Mouse (Mus musculus) intestine, embryonic 16.5 days (tissue): ENCODE measurements around the gene Car1. TPM values are rescaled to one million over a fixed set of nuclear protein-coding genes. Genes with fewer than 3 reads are reported as not detected.
"Not testable (repeated sequence)": the region's sequence is repeated elsewhere in the genome, so short reads cannot be mapped to it uniquely, and the experiment has no call there.

Source experiments
- ATAC-seq: fragments of 200-750 bp; cut with Nextera tagmentation; 2 replicates; pipeline ENCODE4 v1.8.0; 2017; ENCODE audit warnings: moderate TSS enrichment, moderate library complexity
- H3K27ac ChIP-seq: fragments of 300-500 bp; sonication (generic); 2 replicates; pipeline ENCODE4 v1.5.1; 2014; ENCODE audit warnings: mild to moderate bottlenecking, low read length
- H3K27me3 ChIP-seq: fragments of 300-500 bp; sonication (generic); replicated peaks from 2 replicates; pipeline ENCODE4 v1.6.1; 2014; ENCODE audit warnings: low read length, control low read depth, mixed read lengths; ENCODE audit not compliant: control insufficient read depth, insufficient read depth
- H3K36me3 ChIP-seq: fragments of 300-500 bp; sonication (generic); 2 replicates; pipeline ENCODE4 v1.6.1; 2014; ENCODE audit warnings: low read length, control low read depth; ENCODE audit not compliant: control insufficient read depth, insufficient read depth
- H3K4me1 ChIP-seq: fragments of 300-500 bp; sonication (generic); 2 replicates; pipeline ENCODE4 v1.6.1; 2014; ENCODE audit warnings: low read length, control low read depth, mixed read lengths; ENCODE audit not compliant: control insufficient read depth, insufficient read depth
- H3K4me2 ChIP-seq: fragments of 300-500 bp; sonication (generic); 2 replicates; pipeline ENCODE4 v1.6.1; 2014; ENCODE audit warnings: low read depth, low read length, control low read depth
- H3K4me3 ChIP-seq: fragments of 300-500 bp; sonication (generic); 2 replicates; pipeline ENCODE4 v1.5.1; 2014; ENCODE audit warnings: mild to moderate bottlenecking, low read length
- H3K9ac ChIP-seq: fragments of 300-500 bp; sonication (generic); 2 replicates; pipeline ENCODE4 v1.6.1; 2014; ENCODE audit warnings: low read depth, low read length
- H3K9me3 ChIP-seq: fragments of 300-500 bp; sonication (generic); 2 replicates; pipeline ENCODE4 v1.6.1; 2016; ENCODE audit warnings: low read length, control low read depth; ENCODE audit not compliant: control insufficient read depth
- WGBS: fragments of 180-500 bp; shearing (Covaris S2); extraction: QIAGEN DNeasy Blood & Tissue Kit; methylation state at CpG from one replicate; pipeline ENCODE4 v1.1.7; 2014; 5-methylcytosine and 5-hydroxymethylcytosine counted together
- polyA plus RNA-seq: library from polyadenylated mRNA; unstranded; fragments of >200 nt; fragmentation: Nextera tagmentation; extraction: Ambion mirVana; gene quantifications from 2 replicates; pipeline ENCODE4 v1.2.1, GENCODE M21; 2015

Gene Car1
- polyA plus RNA-seq, 1 experiment from 2014 or later = 0.98 TPM

DNA sequence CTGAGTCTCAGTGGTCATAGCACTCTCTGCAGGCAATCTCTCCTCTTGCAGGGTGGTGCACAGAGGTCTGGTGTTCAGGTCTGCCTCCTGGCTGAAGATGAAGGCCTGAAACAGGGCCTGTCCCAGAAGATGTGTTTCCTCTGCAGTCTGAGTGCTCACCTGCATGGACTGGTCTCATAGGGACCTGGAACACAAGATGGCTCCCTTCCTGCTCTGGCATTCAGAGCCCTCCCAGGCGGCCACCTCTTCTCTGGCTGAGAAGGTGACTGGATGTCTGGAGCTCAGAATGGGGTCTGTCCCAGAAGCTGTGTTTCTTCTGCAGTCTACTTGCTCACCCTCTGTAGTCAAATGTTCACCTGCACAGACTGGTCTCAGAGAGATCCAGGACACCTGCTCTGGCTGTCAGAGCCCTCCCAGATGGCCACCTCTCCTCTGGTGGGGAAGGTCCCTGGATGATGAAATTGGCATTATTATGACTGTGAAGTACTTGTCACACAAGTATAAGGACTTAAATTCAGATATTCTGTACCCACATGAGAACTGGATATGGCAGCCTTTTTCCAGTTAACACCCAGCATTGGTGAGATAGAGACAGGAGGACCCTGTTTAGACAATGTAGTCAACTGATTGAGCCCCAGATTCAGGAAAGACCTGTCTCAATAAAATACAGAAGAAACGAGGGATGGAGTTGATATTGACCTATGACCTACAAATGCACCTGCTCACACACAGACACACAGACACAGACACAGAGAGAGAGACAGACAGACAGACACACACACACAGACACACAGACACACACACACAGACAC, 43.2 kb downstream of the Car1 start:
- Histone ChIP-seq H3K9me3 (no peaks in the 10 kb centered on the region), H3K4me2 (no peak overlapping the region), H3K4me3 (no peak overlapping the region), H3K27ac (no peak overlapping the region), H3K4me1 (no peaks in the 10 kb centered on the region), H3K36me3 (no peaks in the 10 kb centered on the region), H3K27me3 (no peaks in the 10 kb centered on the region), H3K9ac (no peak overlapping the region)
- WGBS = 69% methylated on average over 2 of the region's 2 CpGs
- no peak for ATAC-seq

DNA sequence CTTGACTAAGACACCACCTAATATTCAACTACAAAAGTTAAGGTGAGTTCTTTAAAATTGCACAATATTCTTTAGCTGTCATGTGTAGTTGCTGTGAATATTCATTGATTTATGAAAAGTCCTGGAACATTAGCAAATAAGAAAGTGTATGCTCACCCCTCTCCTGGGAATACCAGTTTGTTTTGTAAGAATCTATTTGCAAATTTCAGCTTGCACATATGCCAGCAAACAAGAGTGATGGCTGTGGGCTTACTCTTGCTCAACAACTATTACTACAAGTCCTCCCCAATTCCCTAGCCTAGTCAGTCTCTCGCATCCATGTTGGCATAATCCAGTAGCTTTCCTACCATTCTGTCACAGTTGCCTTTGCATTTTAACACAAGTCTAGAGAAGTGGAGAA, 52.5 kb downstream of the Car1 start:
- no peaks in the 10 kb centered on the region for H3K4me1 ChIP-seq
- no peaks in the 10 kb centered on the region for H3K27me3 ChIP-seq
- H3K27ac ChIP-seq = no peak overlapping the region
- H3K4me3 ChIP-seq = no peak overlapping the region
- 91% methylated on average over 1 of the region's 1 CpGs for WGBS
- no peak overlapping the region for H3K4me2 ChIP-seq
- H3K9ac ChIP-seq = no peak overlapping the region
- no peak for ATAC-seq
- H3K36me3 ChIP-seq = no peaks in the 10 kb centered on the region
- H3K9me3 ChIP-seq = no peaks in the 10 kb centered on the region

DNA sequence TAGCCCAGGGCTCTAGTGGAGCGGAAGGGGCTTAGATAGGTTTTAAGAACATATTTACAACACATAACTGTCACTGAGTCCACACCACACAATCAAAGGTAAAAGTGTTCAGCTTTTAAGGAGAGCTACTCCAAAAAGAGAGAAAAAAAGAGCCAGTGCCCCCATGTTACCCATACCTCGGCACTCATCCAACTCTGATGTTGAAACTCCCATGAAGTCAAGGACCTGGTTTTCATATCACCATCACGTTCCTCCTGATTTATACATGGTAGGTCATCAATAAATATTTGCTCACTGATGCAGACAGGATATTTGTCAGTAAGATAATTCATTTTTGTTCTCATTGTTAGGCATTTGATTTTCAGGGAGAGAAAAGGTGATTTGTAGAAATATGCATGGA, 62.1 kb downstream of the Car1 start:
- Histone ChIP-seq H3K27ac (no peak overlapping the region), H3K4me3 (no peak overlapping the region), H3K4me2 (no peak overlapping the region), H3K36me3 (no peaks in the 10 kb centered on the region), H3K9me3 (no peaks in the 10 kb centered on the region), H3K9ac (no peak overlapping the region), H3K4me1 (no peaks in the 10 kb centered on the region), H3K27me3 (no peaks in the 10 kb centered on the region)
- ATAC-seq = no peak
- 83% methylated on average over 3 of the region's 3 CpGs for WGBS

DNA sequence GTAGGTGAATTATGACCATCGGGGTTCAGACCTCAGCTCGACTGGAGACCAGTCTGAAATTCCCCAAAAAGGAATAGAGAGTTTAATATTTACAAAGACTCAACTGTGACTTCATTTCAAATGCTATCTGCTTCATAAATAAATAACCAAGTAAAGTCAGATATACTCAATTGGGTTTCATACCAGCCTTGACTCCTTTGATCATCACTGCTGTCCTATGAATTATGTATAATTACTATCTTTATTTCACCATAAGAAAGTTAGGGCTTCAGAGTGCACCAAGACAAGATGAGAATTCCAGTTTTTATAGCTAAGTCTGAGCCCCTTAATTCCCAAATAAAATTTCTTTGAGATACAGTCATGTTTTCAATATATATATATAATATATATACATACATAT, 69.9 kb downstream of the Car1 start:
- Histone ChIP-seq H3K27ac (no peak overlapping the region), H3K4me1 (no peaks in the 10 kb centered on the region), H3K4me3 (no peak overlapping the region), H3K4me2 (no peak overlapping the region), H3K27me3 (no peaks in the 10 kb centered on the region), H3K36me3 (no peaks in the 10 kb centered on the region), H3K9ac (no peak overlapping the region), H3K9me3 (no peaks in the 10 kb centered on the region)
- 61% methylated on average over 2 of the region's 2 CpGs for WGBS
- ATAC-seq = no peak

DNA sequence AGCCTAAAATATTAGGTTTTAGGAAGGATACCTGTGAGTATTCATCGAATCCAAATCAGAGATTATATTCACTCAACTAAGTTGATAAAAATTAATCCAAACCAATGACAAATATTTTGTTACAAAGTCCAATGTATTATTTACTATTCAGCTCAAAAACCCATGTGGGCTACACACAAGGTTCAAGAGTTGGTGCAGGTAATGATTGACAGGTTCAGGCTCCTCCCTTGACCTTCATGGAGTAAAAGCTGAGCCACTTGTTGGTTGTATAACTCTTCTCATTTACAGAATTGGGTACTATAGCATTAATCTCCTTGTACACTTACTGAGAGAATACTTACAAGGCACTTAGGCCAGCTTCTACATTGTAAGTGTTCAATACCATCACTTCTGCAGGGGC, 80.7 kb downstream of the Car1 start:
- ATAC-seq, H3K36me3 ChIP-seq, H3K27me3 ChIP-seq, H3K4me3 ChIP-seq, H3K4me2 ChIP-seq, H3K9me3 ChIP-seq, H3K27ac ChIP-seq, H3K4me1 ChIP-seq, H3K9ac ChIP-seq: not testable (repeated sequence)
- 93% methylated on average over 1 of the region's 1 CpGs for WGBS

DNA sequence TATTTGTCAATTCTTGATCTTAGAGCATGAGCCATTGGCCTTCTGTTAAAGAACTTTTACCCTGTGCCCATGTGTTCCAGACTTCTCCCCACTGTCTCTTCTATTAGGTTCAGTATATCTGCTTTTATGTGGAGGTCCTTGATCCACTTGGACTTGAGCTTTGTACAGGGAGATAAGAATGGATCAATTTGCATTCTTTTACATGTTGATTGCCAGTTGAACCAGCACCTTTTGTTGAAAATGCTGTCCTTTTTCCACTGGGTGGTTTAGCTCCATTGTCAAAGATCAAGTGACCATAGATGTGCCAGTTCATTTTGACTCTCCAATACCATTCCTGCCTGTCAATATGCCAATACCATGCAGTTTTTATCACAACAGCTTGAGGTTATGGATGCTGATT, 82.7 kb downstream of the Car1 start:
- H3K27ac ChIP-seq, H3K4me2 ChIP-seq, H3K27me3 ChIP-seq, H3K4me3 ChIP-seq, H3K9ac ChIP-seq, ATAC-seq, H3K4me1 ChIP-seq, H3K36me3 ChIP-seq, H3K9me3 ChIP-seq: not testable (repeated sequence)

Other genes with a start within 250 kb of the Car1 start
- 369 and 392 TPM in 2 replicates for gene 1810022K09Rik, start 197.1 kb downstream of the Car1 start, polyA plus RNA-seq
- gene Car13, start 166.6 kb downstream of the Car1 start, polyA plus RNA-seq = 21.9 and 23.8 TPM in 2 replicates
- gene Car3, start 55.1 kb upstream of the Car1 start, polyA plus RNA-seq = 2.4 and 5.9 TPM in 2 replicates
- 47.1 and 83.2 TPM in 2 replicates for gene Car2, start 77.9 kb upstream of the Car1 start, polyA plus RNA-seq